Mouse (Mus musculus) liver, postnatal 0 days (tissue): ENCODE data around the gene Glt28d2. TPM values are rescaled to one million over a fixed set of nuclear protein-coding genes. Genes with fewer than 3 reads are reported as not detected.

Experiments
- ATAC-seq: fragments of 200-750 bp; cut with Nextera tagmentation; 2 replicates; pipeline ENCODE4 v1.8.0; 2017; ENCODE audit warnings: mild to moderate bottlenecking, moderate library complexity
- DNase-seq: peaks from one replicate; pipeline ENCODE4 v3.0.0-alpha.2; 2016
- H3K27ac ChIP-seq: fragments of 300-500 bp; sonication (generic); 2 replicates; pipeline ENCODE4 v1.5.1; 2014; ENCODE audit warnings: antibody characterized with exemption, moderate library complexity, mild to moderate bottlenecking, low read depth
- H3K27me3 ChIP-seq: fragments of 300-500 bp; sonication (generic); 2 replicates; pipeline ENCODE4 v1.6.1; 2014; ENCODE audit warnings: low read length, control low read depth, mixed read lengths; ENCODE audit not compliant: insufficient read depth
- H3K36me3 ChIP-seq: fragments of 300-500 bp; sonication (generic); replicated peaks from 2 replicates; pipeline ENCODE4 v1.6.1; 2014; ENCODE audit warnings: mild to moderate bottlenecking, control low read depth, low read length, moderate library complexity, mixed read lengths; ENCODE audit not compliant: insufficient read depth
- H3K4me1 ChIP-seq: fragments of 300-500 bp; sonication (generic); 2 replicates; pipeline ENCODE4 v1.6.1; 2014; ENCODE audit warnings: antibody characterized with exemption, mild to moderate bottlenecking, control low read depth; ENCODE audit not compliant: insufficient read depth
- H3K4me2 ChIP-seq: fragments of 300-500 bp; sonication (generic); 2 replicates; pipeline ENCODE4 v1.6.1; 2014; ENCODE audit warnings: low read depth, mild to moderate bottlenecking, low read length, moderate library complexity, mixed read lengths
- H3K4me3 ChIP-seq: fragments of 300-500 bp; sonication (generic); 2 replicates; pipeline ENCODE4 v1.5.1; 2014; ENCODE audit warnings: low read depth, low read length
- H3K9ac ChIP-seq: fragments of 300-500 bp; sonication (generic); replicated peaks from 2 replicates; pipeline ENCODE4 v1.6.1; 2014; ENCODE audit warnings: mild to moderate bottlenecking, moderate library complexity
- H3K9me3 ChIP-seq: fragments of 300-500 bp; sonication (generic); 2 replicates; pipeline ENCODE4 v1.6.1; 2016; ENCODE audit warnings: mild to moderate bottlenecking, control low read depth, low read length, mixed read lengths
- CTCF ChIP-seq: sonication (generic); IDR thresholded peaks from 2 replicates; pipeline ENCODE4 v1.5.1; 2016; ENCODE audit warnings: antibody characterized with exemption, low read depth
- EP300 ChIP-seq: IDR thresholded peaks from 2 replicates; pipeline ENCODE4 v1.6.1; 2016; ENCODE audit warnings: antibody characterized with exemption, low read depth, mild to moderate bottlenecking
- WGBS: fragments of 180-500 bp; shearing (Covaris S2); extraction: QIAGEN DNeasy Blood & Tissue Kit; methylation state at CpG from one replicate; pipeline ENCODE4 v1.1.7; 2014; ENCODE audit not compliant: insufficient replicate concordance; 5-methylcytosine and 5-hydroxymethylcytosine counted together
- polyA plus RNA-seq: library from polyadenylated mRNA; unstranded; fragments of >200 nt; fragmentation: Nextera tagmentation; extraction: Ambion mirVana; gene quantifications from 2 replicates; pipeline ENCODE4 v1.2.1, GENCODE M21; 2015

The Glt28d2 gene
- polyA plus RNA-seq, 1 experiment from 2014 or later, result 0.48 TPM

GRCm38 (mm10) chr3:85914806-85915205 lies 27.5 kb upstream of the Glt28d2 start:
- Histone ChIP-seq H3K4me3 (no peak overlapping the region), H3K27ac (no peak overlapping the region), H3K4me1 (no peaks in the 10 kb centered on the region), H3K9ac (no peak overlapping the region), H3K9me3 (no peaks in the 10 kb centered on the region), H3K4me2 (no peak overlapping the region), H3K36me3 (no peaks in the 10 kb centered on the region), H3K27me3 (no peaks in the 10 kb centered on the region)
- TF ChIP-seq EP300 (no peak), CTCF (no peak)
- ATAC-seq, result no peak
- no peak for DNase-seq
- 69% methylated on average over 6 of the region's 6 CpGs for WGBS

GRCm38 (mm10) chr3:85907136-85907535 lies 19.8 kb upstream of the Glt28d2 start:
- no peaks in the 10 kb centered on the region for H3K27me3 ChIP-seq
- H3K4me1 ChIP-seq, result no peaks in the 10 kb centered on the region
- H3K36me3 ChIP-seq, result no peaks in the 10 kb centered on the region
- ATAC-seq (no peak), DNase-seq (no peak)
- no peak overlapping the region for H3K4me3 ChIP-seq
- TF ChIP-seq CTCF, result no peak
- no peak for TF ChIP-seq EP300
- H3K9me3 ChIP-seq, result no peaks in the 10 kb centered on the region
- H3K27ac ChIP-seq, result no peak overlapping the region
- no peak overlapping the region for H3K9ac ChIP-seq
- 68% methylated on average over 7 of the region's 7 CpGs for WGBS
- H3K4me2 ChIP-seq, result no peak overlapping the region

GRCm38 (mm10) chr3:85904371-85904770 lies 17.1 kb upstream of the Glt28d2 start:
- Histone ChIP-seq H3K36me3 (no peaks in the 10 kb centered on the region), H3K9ac (no peak overlapping the region), H3K9me3 (no peaks in the 10 kb centered on the region), H3K4me1 (no peaks in the 10 kb centered on the region), H3K27me3 (no peaks in the 10 kb centered on the region), H3K4me2 (no peak overlapping the region), H3K4me3 (no peak overlapping the region), H3K27ac (no peak overlapping the region)
- no peak for TF ChIP-seq CTCF
- no peak for TF ChIP-seq EP300
- DNase-seq (no peak), ATAC-seq (no peak)

GRCm38 (mm10) chr3:85895020-85895419 lies 7.7 kb upstream of the Glt28d2 start:
- H3K27me3 ChIP-seq, result no peaks in the 10 kb centered on the region
- no peak overlapping the region for H3K4me2 ChIP-seq
- H3K36me3 ChIP-seq, result no peaks in the 10 kb centered on the region
- no peaks in the 10 kb centered on the region for H3K4me1 ChIP-seq
- TF ChIP-seq CTCF (no peak), EP300 (no peak)
- ATAC-seq, result no peak
- H3K27ac ChIP-seq, result no peak overlapping the region
- H3K9ac ChIP-seq, result no peak overlapping the region
- H3K9me3 ChIP-seq, result no peaks in the 10 kb centered on the region
- H3K4me3 ChIP-seq, result no peak overlapping the region
- no peak for DNase-seq
- WGBS, result 79% methylated on average over 5 of the region's 5 CpGs

- Histone ChIP-seq H3K27me3 (peaks cover 6% of the 10 kb centered on the region; the same call in 1 of the 2 replicates), H3K36me3 (no peaks in the 10 kb centered on the region), H3K4me3 (no peak overlapping the region), H3K4me1 (peaks cover 10% of the 10 kb centered on the region), H3K9ac (no peak overlapping the region), H3K4me2 (no peak overlapping the region), H3K27ac (no peak overlapping the region), H3K9me3 (no peaks in the 10 kb centered on the region)
- 61% methylated on average over 1 of the region's 1 CpGs for WGBS
- DNase-seq (no peak), ATAC-seq (no peak)
- TF ChIP-seq CTCF, result no peak
- no peak for TF ChIP-seq EP300
These were observed 4.3 kb upstream of the Glt28d2 start for GRCm38 (mm10) chr3:85891571-85891970.

- WGBS, result 4% methylated on average over 11 of the region's 11 CpGs
- TF ChIP-seq CTCF (no peak), EP300 (no peak)
These were observed 930 bp upstream of the Glt28d2 start for GRCm38 (mm10) chr3:85888221-85888671.

GRCm38 (mm10) chr3:85886636-85887238 lies 579 bp downstream of the Glt28d2 start:
- Histone ChIP-seq H3K4me1 (peaks cover 13% of the 10 kb centered on the region), H3K27me3 (peaks cover 10% of the 10 kb centered on the region; the same call in 1 of the 2 replicates), H3K9me3 (no peaks in the 10 kb centered on the region), H3K4me2 (peak overlapping the region; percentile 94), H3K36me3 (no peaks in the 10 kb centered on the region), H3K27ac (peak overlapping the region; percentile 66), H3K9ac (peak overlapping the region; percentile 69), H3K4me3 (peak overlapping the region; percentile 56)
- 4% methylated on average over 22 of the region's 22 CpGs for WGBS
- TF ChIP-seq CTCF (no peak), EP300 (no peak)
- peak; percentile 14 for ATAC-seq
- DNase-seq, result peak; percentile 16

More at GRCm38 (mm10) chr3:85888221-85888671, 930 bp upstream of the Glt28d2 start:
- Histone ChIP-seq H3K4me3 (peak overlapping the region; percentile 56), H3K27ac (no peak overlapping the region), H3K9ac (no peak overlapping the region), H3K4me1 (peaks cover 13% of the 10 kb centered on the region), H3K27me3 (peaks cover 10% of the 10 kb centered on the region; the same call in 1 of the 2 replicates), H3K9me3 (no peaks in the 10 kb centered on the region), H3K4me2 (peak overlapping the region; percentile 94), H3K36me3 (no peaks in the 10 kb centered on the region)
- DNase-seq, result peak; percentile 27
- no peak for ATAC-seq
